Mouse (Mus musculus) E14TG2a.4 (cell line): ENCODE measurements at regions not wholly inside any gene's neighbourhood (a gene's known extent, or its start where the extent isn't known, plus 50 kb on each side); places are given as distances from the start of the nearest gene placed in this dataset.
A peak's percentile ranks its signal among the peaks of the same experiment; 100 is the strongest.

Experiments used
- H3K27me3 ChIP-seq: 2 replicates; pipeline ENCODE4 v1.6.1; 2014; ENCODE audit warnings: low read length, control low read depth; ENCODE audit not compliant: insufficient read depth
- H3K36me3 ChIP-seq: 2 replicates; pipeline ENCODE4 v1.6.1; 2014; ENCODE audit warnings: low read length, control low read depth; ENCODE audit not compliant: insufficient read depth
- H3K4me1 ChIP-seq: replicated peaks from 2 replicates; pipeline ENCODE4 v1.6.1; 2014; ENCODE audit warnings: low read depth, low read length, control low read depth
- H3K4me3 ChIP-seq: replicated peaks from 2 replicates; pipeline ENCODE4 v1.5.1; 2014; ENCODE audit warnings: mild to moderate bottlenecking, low read length
- H3K9me3 ChIP-seq: 2 replicates; pipeline ENCODE4 v1.6.1; 2014; ENCODE audit warnings: low read length, control low read depth
- CTCF ChIP-seq: conservative IDR thresholded peaks from 2 replicates; pipeline ENCODE4 v1.5.1; 2014; ENCODE audit warnings: low read length
- NANOG ChIP-seq: IDR thresholded peaks from 2 replicates; pipeline ENCODE4 v1.6.1; 2014; ENCODE audit warnings: borderline replicate concordance, low read length, mixed read lengths
- POU5F1 ChIP-seq: IDR thresholded peaks from 2 replicates; pipeline ENCODE4 v1.6.1; 2014; ENCODE audit warnings: low read length, borderline replicate concordance

GRCm38 (mm10) chr4:26016071-26016470 is 216.0 kb upstream of the Fut9 start:
- TF ChIP-seq POU5F1: no peak
- no peak for TF ChIP-seq NANOG
- peak; percentile 22 for TF ChIP-seq CTCF
- no peaks in the 10 kb centered on the region for H3K27me3 ChIP-seq
- no peak overlapping the region for H3K4me3 ChIP-seq
- H3K36me3 ChIP-seq: no peaks in the 10 kb centered on the region
- H3K9me3 ChIP-seq: no peaks in the 10 kb centered on the region
- no peaks in the 10 kb centered on the region for H3K4me1 ChIP-seq

DNA sequence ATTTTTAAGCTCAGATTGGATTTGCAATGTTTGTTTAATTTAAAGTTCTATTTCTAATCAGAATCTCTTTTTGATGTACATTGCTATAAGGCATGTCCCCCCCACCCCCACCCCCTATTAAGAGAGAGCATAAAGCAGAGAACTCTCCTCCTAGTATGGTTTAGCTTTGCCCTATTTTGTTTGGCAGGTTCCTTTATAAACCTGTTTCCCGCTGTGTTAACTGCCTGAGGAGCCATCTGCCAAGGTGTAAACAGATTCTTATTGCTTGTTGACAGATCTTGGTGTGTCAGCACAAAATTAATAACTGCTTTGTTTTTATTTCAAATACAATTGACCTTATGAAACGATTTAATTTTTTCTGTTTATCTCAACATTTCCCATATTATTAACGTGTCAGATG is 200.3 kb upstream of the Fut9 start:
- TF ChIP-seq POU5F1 (no peak), NANOG (no peak), CTCF (no peak)
- Histone ChIP-seq H3K27me3 (no peaks in the 10 kb centered on the region), H3K9me3 (peaks cover 6% of the 10 kb centered on the region; the same call in 1 of the 2 replicates), H3K36me3 (no peaks in the 10 kb centered on the region), H3K4me1 (no peaks in the 10 kb centered on the region), H3K4me3 (no peak overlapping the region)

GRCm38 (mm10) chr4:25998561-25998960 is 198.5 kb upstream of the Fut9 start:
- no peaks in the 10 kb centered on the region for H3K4me1 ChIP-seq
- TF ChIP-seq CTCF (no peak), POU5F1 (no peak), NANOG (no peak)
- no peaks in the 10 kb centered on the region for H3K27me3 ChIP-seq
- H3K9me3 ChIP-seq: no peaks in the 10 kb centered on the region
- no peaks in the 10 kb centered on the region for H3K36me3 ChIP-seq
- H3K4me3 ChIP-seq: no peak overlapping the region

GRCm38 (mm10) chr4:25955696-25956348 is 155.8 kb upstream of the Fut9 start:
- no peaks in the 10 kb centered on the region for H3K4me1 ChIP-seq
- H3K9me3 ChIP-seq: peaks cover 6% of the 10 kb centered on the region; the same call in 1 of the 2 replicates
- no peaks in the 10 kb centered on the region for H3K36me3 ChIP-seq
- no peak overlapping the region for H3K4me3 ChIP-seq
- no peaks in the 10 kb centered on the region for H3K27me3 ChIP-seq
- TF ChIP-seq CTCF (no peak), POU5F1 (no peak), NANOG (no peak)

- no peaks in the 10 kb centered on the region for H3K4me1 ChIP-seq
- TF ChIP-seq POU5F1 (no peak), CTCF (no peak), NANOG (no peak)
- no peaks in the 10 kb centered on the region for H3K36me3 ChIP-seq
- H3K9me3 ChIP-seq: peaks cover 5% of the 10 kb centered on the region; the same call in 1 of the 2 replicates
- no peak overlapping the region for H3K4me3 ChIP-seq
- no peaks in the 10 kb centered on the region for H3K27me3 ChIP-seq
Measured at GRCm38 (mm10) chr4:25932546-25932945, 132.5 kb upstream of the Fut9 start.

DNA sequence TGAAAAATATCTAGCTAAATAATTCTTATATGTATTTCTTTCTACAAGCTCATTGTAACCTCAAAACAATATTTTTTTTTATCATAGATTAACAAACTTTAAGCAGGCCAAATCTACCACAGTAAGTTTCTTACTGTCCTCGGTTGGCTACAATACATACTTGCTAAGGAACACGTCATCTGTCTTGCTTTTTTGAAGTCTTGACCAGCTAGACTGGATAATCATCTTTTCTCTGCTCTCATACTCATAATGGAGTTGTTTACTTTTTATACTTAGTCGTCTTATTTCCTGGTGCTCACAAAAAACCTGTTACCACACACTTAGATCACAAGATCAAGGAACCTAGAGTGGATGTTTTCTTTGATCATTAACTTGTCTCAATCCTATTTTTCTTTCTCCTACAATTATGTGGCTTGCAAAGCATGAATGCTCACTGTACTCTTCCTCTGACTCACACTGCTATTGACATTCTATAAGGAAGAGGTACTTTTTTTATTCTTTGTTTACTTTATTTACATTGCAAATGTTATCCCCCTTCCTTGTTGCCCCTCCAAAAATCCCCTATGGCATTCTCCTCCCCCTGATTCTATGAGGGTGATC is 95.4 kb upstream of the Fut9 start:
- Histone ChIP-seq H3K36me3 (no peaks in the 10 kb centered on the region), H3K27me3 (no peaks in the 10 kb centered on the region), H3K4me3 (no peak overlapping the region), H3K9me3 (no peaks in the 10 kb centered on the region; the same call in 1 of the 2 replicates), H3K4me1 (no peaks in the 10 kb centered on the region)
- no peak for TF ChIP-seq NANOG
- no peak for TF ChIP-seq CTCF
- no peak for TF ChIP-seq POU5F1

DNA sequence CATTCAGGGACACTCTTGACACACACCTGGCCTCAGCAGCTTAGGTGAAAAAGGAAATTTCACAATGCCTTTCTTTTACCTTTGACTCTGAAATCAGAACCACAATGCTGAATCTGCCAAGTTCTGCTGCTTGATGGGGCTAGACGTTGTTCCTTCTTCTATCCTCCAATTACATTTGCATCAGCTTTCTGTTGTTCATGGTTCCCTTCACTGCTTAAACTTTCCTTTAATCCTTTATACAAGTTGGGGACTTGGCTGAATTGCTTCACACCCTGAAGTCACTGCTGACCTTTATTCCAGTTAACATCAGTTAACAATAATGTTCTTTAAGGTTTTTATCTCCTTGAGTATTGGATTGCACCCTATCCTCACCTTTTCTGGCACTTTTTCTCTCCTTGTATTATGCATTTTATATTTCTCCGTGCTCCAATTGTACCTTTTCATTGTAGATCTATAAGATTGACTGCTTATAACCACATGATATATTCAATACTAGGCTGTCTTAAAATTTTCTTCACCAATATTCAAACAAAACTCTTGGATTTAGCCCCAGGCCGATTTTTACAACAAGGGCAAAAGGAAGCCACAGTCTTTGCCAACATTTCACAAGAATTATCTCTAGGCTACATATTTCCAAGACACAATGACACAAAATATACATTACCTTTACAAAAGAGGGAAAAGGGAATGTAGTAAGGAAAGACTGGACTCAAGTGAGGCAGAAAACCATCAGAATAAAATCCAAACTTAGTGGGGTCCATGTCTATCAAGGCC is 92.0 kb upstream of the Fut9 start:
- Histone ChIP-seq H3K36me3 (no peaks in the 10 kb centered on the region), H3K27me3 (no peaks in the 10 kb centered on the region), H3K4me1 (no peaks in the 10 kb centered on the region), H3K9me3 (no peaks in the 10 kb centered on the region), H3K4me3 (no peak overlapping the region)
- no peak for TF ChIP-seq CTCF
- TF ChIP-seq NANOG: no peak
- no peak for TF ChIP-seq POU5F1
